Mouse (Mus musculus): ENCODE results near the gene Ajm1.
A peak's percentile ranks its signal among the peaks of the same experiment; 100 is the strongest.

Gene Ajm1

GRCm38 (mm10) chr2:25581294-25581864, at the start of gene Ajm1:
Ajm1 (minus strand) TSS chr2:25581757.
- peak; percentile 53 for DNase-seq (ENCODE audit: low read depth, low spot score)

GRCm38 (mm10) chr2:25628738-25629137, 47.2 kb upstream of the Ajm1 start:
- no peak for DNase-seq (ENCODE audit: low read depth, low spot score)

DNA sequence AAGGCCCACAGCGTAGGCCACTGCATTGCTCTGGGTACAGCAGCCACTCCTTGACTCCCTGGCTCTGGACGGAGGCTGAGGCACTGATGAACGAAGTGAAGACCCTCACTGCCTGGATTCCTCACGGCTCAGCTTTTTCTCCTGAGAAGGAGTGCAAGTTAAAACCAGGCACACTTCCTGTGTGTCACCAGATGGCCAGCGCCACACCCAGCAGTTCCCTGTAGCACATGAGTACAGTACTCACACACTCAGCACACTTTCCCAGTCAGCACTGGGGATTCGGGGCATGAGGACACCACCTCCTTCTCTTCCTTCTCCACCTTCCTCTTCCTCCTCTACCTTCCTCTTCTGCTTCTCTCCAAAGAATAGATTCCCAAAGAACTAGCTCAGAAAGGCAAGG, 46.3 kb upstream of the Ajm1 start, which contains the start of gene Fcna:
Gene Fcna (minus strand): TSS at position 220 of the 400 bp plus-strand sequence.
- DNase-seq (ENCODE audit: low read depth, low spot score): no peak

GRCm38 (mm10) chr2:25625986-25626385, 44.4 kb upstream of the Ajm1 start:
- no peak for DNase-seq (ENCODE audit: low read depth, low spot score)

GRCm38 (mm10) chr2:25621229-25622200, 40.0 kb upstream of the Ajm1 start, which contains the start of gene Tmem141:
Tmem141 (minus strand) TSS chr2:25622005.
- DNase-seq (ENCODE audit: low read depth, low spot score): peak; percentile 11

DNA sequence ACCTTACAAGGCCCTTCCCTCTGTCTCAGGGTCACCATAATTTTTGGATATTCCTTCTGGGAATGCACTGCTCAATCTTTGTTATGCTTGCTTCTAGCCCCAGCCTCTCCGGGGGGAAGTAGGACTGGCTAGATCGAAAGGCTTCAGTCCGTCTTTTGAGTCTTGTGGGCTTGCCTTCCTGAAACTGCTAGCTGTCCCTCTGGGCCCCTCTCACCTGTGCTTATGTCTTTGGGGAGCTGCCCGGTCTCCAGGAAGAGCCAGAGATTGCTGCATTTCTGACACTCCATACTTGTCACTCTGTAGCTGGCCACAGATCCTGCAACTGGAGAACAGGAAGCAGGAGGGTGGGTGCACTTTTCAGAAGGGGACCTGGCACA, 39.3 kb upstream of the Ajm1 start:
- no peak for DNase-seq (ENCODE audit: low read depth, low spot score)

- no peak for DNase-seq (ENCODE audit: low read depth, low spot score)
Observed at GRCm38 (mm10) chr2:25620386-25620785, 38.8 kb upstream of the Ajm1 start.

GRCm38 (mm10) chr2:25617578-25617977, 36.0 kb upstream of the Ajm1 start, which contains the start of gene Ccdc183:
Ccdc183 (minus strand) TSS chr2:25617678.
- no peak for DNase-seq (ENCODE audit: low read depth, low spot score)

GRCm38 (mm10) chr2:25616398-25616797, 34.8 kb upstream of the Ajm1 start:
- no peak for DNase-seq (ENCODE audit: low read depth, low spot score)

DNA sequence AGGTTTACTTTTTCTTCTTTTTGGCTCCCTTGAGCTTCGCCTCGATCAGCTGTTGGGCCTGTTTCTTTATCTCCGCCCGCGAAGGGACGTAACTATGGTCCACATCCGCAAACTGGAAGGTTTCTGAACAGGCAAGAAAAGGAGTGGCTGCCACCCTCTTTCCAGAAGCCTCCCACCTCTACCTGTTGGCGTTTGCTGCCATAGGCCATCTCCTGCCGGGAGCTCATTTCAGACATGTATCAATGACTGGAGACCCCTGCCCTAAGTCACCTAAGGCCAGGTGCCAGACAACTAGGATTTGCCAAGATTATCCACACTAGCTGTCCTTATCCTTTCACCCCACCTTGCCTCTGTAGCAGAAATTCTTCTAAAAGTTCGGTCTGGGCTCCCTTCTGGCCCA, 27.1 kb upstream of the Ajm1 start:
- DNase-seq (ENCODE audit: low read depth, low spot score): no peak

- DNase-seq (ENCODE audit: low read depth, low spot score): peak; percentile 77
Observed at GRCm38 (mm10) chr2:25607761-25608622, 26.4 kb upstream of the Ajm1 start, which contains the start of gene Rabl6. Rabl6 (minus strand) TSS chr2:25608521.

GRCm38 (mm10) chr2:25602526-25602925, 21.0 kb upstream of the Ajm1 start:
- no peak for DNase-seq (ENCODE audit: low read depth, low spot score)

- no peak for DNase-seq (ENCODE audit: low read depth, low spot score)
Observed at GRCm38 (mm10) chr2:25600037-25600436, 18.5 kb upstream of the Ajm1 start.

DNA sequence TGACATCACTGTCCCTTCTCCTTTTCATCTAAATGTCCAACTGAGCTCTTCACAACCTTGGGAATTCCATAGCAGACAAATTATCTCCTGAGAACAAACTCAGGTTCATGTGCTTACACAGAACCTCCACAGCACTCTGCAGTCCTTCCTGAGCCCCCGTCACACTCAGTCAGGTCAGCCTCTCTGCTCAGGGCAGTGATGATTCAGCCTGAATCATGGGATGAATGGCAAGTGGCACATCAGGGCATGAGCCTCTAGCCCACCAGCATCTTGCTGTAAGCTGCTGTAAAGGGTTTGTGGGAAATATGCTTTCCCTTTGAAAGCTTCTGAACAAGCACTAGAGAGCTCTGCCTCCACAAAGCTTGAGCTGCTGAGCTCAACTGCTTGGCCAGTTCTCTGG, 17.2 kb upstream of the Ajm1 start:
- DNase-seq (ENCODE audit: low read depth, low spot score): no peak

DNA sequence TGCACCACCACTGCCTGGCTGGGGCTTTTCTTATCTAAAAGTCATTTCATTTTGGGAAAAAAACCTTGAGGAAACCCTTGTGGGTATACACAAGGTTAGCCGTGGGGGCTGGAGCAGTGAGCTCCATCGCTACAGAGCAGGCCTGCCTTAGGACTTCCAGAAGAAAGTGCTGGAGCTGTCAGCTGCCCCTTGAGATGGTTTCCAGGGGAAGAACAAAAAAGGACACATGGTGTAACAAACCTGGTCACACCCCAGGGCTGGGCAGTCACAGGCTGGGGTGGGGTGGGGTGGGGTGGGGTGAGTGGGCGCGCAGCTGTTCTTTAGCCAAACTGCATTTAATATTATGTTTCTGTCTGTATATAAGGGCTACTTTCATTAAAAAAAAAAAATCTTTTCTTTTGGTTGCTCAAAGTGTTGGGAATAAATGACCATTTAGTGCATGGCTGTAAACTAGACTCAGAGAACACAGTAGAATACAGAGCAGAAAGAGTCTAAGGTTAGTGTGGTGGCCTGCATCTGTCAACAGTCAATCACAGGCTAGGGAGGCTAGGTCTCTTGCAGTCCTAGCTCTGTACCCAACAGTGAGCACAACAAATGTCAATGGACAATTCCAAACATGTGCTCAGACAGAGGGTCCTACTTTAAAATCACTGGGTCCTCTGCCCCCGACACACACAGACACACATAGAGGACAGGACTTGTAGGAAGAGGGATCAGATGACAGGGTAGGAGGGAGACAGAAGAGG, 15.4 kb upstream of the Ajm1 start:
- DNase-seq (ENCODE audit: low read depth, low spot score): no peak

- DNase-seq (ENCODE audit: low read depth, low spot score): no peak
Observed at GRCm38 (mm10) chr2:25591863-25592262, 10.3 kb upstream of the Ajm1 start.

- DNase-seq (ENCODE audit: low read depth, low spot score): no peak
Observed at GRCm38 (mm10) chr2:25588227-25588907, 6.8 kb upstream of the Ajm1 start.

GRCm38 (mm10) chr2:25587290-25587689, 5.7 kb upstream of the Ajm1 start:
- no peak for DNase-seq (ENCODE audit: low read depth, low spot score)

GRCm38 (mm10) chr2:25585601-25586000, 4.0 kb upstream of the Ajm1 start:
- no peak for DNase-seq (ENCODE audit: low read depth, low spot score)

- no peak for DNase-seq (ENCODE audit: low read depth, low spot score)
Observed at GRCm38 (mm10) chr2:25584856-25585255, 3.3 kb upstream of the Ajm1 start.
